Mouse (Mus musculus) lung, embryonic 16.5 days (tissue): ENCODE measurements around the gene 1700019D03Rik. TPM values are rescaled to one million over a fixed set of nuclear protein-coding genes. Genes with fewer than 3 reads are reported as not detected.

ENCODE experiments used
- ATAC-seq: fragments of 200-750 bp; cut with Nextera tagmentation; 2 replicates; pipeline ENCODE4 v1.8.0; 2017; ENCODE audit warnings: low read depth, mild to moderate bottlenecking, moderate library complexity
- H3K27ac ChIP-seq: fragments of 300-500 bp; sonication (generic); 2 replicates; pipeline ENCODE4 v1.5.1; 2014; ENCODE audit warnings: mild to moderate bottlenecking, control low read depth, low read length
- H3K27me3 ChIP-seq: fragments of 300-500 bp; sonication (generic); 2 replicates; pipeline ENCODE4 v1.6.1; 2014; ENCODE audit warnings: low read depth, low read length, mixed read lengths; ENCODE audit not compliant: control insufficient read depth, insufficient read depth
- H3K36me3 ChIP-seq: fragments of 300-500 bp; sonication (generic); 2 replicates; pipeline ENCODE4 v1.6.1; 2014; ENCODE audit warnings: low read length; ENCODE audit not compliant: control insufficient read depth, insufficient read depth
- H3K4me1 ChIP-seq: fragments of 300-500 bp; sonication (generic); replicated peaks from 2 replicates; pipeline ENCODE4 v1.6.1; 2014; ENCODE audit warnings: low read length, mixed read lengths; ENCODE audit not compliant: control insufficient read depth, insufficient read depth
- H3K4me2 ChIP-seq: fragments of 300-500 bp; sonication (generic); 2 replicates; pipeline ENCODE4 v1.6.1; 2014; ENCODE audit warnings: low read depth, low read length, control low read depth
- H3K4me3 ChIP-seq: fragments of 300-500 bp; sonication (generic); 2 replicates; pipeline ENCODE4 v1.5.1; 2014; ENCODE audit warnings: mild to moderate bottlenecking, low read length, control low read depth
- H3K9ac ChIP-seq: fragments of 300-500 bp; sonication (generic); 2 replicates; pipeline ENCODE4 v1.6.1; 2014; ENCODE audit warnings: low read length, control low read depth
- H3K9me3 ChIP-seq: fragments of 300-500 bp; sonication (generic); 2 replicates; pipeline ENCODE4 v1.6.1; 2016; ENCODE audit warnings: low read length; ENCODE audit not compliant: control insufficient read depth
- WGBS: fragments of 180-500 bp; shearing (Covaris S2); extraction: QIAGEN DNeasy Blood & Tissue Kit; methylation state at CpG from one replicate; pipeline ENCODE4 v1.1.7; 2014; 5-methylcytosine and 5-hydroxymethylcytosine counted together
- polyA plus RNA-seq: library from polyadenylated mRNA; unstranded; fragments of >200 nt; fragmentation: Nextera tagmentation; extraction: Ambion mirVana; gene quantifications from 2 replicates; pipeline ENCODE4 v1.2.1, GENCODE M21; 2015

Gene 1700019D03Rik
- polyA plus RNA-seq, 1 experiment from 2014 or later = 2.5 TPM

DNA sequence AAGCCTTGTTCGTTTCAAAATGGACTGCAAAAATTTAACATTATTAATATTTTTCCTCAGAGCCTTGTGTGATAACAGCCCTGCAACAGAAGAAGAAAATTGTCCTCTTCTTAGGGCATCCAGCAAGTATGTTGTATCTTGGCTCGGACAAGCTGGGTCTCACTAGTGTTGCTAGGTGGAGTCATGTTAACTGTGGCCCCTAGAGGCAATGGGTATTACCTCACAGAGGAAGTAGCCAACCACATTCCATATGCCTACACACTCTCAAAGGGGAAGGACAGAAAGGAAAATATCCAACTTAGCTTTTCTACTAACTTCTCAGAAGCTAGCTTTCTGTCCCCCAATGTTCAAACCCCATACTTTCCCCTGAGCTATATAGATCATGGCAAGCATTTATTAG lies 56.9 kb downstream of the 1700019D03Rik start:
- H3K4me1 ChIP-seq = no peaks in the 10 kb centered on the region
- H3K9ac ChIP-seq = no peak overlapping the region
- H3K27me3 ChIP-seq = no peaks in the 10 kb centered on the region
- no peak for ATAC-seq
- WGBS = 81% methylated on average over 2 of the region's 2 CpGs
- no peak overlapping the region for H3K4me3 ChIP-seq
- H3K27ac ChIP-seq = no peak overlapping the region
- no peaks in the 10 kb centered on the region for H3K9me3 ChIP-seq
- H3K4me2 ChIP-seq = no peak overlapping the region
- H3K36me3 ChIP-seq = no peaks in the 10 kb centered on the region

GRCm38 (mm10) chr1:52960191-52960590 lies 59.8 kb downstream of the 1700019D03Rik start:
- no peak for ATAC-seq
- no peaks in the 10 kb centered on the region for H3K4me1 ChIP-seq
- 40% methylated on average over 6 of the region's 6 CpGs for WGBS
- no peaks in the 10 kb centered on the region for H3K9me3 ChIP-seq
- no peak overlapping the region for H3K4me2 ChIP-seq
- no peaks in the 10 kb centered on the region for H3K36me3 ChIP-seq
- no peak overlapping the region for H3K9ac ChIP-seq
- no peak overlapping the region for H3K27ac ChIP-seq
- H3K4me3 ChIP-seq = no peak overlapping the region
- no peaks in the 10 kb centered on the region for H3K27me3 ChIP-seq

GRCm38 (mm10) chr1:52956746-52957145 lies 63.2 kb downstream of the 1700019D03Rik start:
- Histone ChIP-seq H3K4me3 (no peak overlapping the region), H3K36me3 (no peaks in the 10 kb centered on the region), H3K27me3 (no peaks in the 10 kb centered on the region), H3K9ac (no peak overlapping the region), H3K9me3 (no peaks in the 10 kb centered on the region), H3K4me2 (no peak overlapping the region), H3K4me1 (peaks cover 8% of the 10 kb centered on the region), H3K27ac (no peak overlapping the region)
- WGBS = 66% methylated on average over 4 of the region's 4 CpGs
- no peak for ATAC-seq

DNA sequence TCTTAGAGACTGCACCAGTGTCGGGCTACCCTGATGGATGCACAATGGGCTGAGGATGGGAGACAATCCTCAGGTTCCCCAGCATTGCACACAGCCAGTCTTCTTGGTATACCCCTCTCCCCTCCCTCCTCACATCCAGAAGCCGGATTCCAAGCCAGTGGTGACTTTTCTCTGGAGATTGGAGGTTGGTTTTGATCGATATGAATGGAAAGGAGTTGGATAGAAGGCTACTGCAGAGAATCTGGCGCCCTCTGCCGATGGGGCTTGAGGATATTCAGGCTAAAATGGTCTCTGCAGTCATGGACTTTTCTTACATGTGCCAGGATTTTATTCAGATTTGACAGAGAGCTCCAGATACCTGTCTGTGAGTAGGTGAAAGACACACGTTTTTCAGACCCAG lies 64.9 kb downstream of the 1700019D03Rik start:
- Histone ChIP-seq H3K36me3 (no peaks in the 10 kb centered on the region), H3K4me2 (no peak overlapping the region), H3K27me3 (no peaks in the 10 kb centered on the region), H3K9me3 (no peaks in the 10 kb centered on the region), H3K9ac (no peak overlapping the region), H3K4me3 (no peak overlapping the region), H3K4me1 (peaks cover 8% of the 10 kb centered on the region), H3K27ac (no peak overlapping the region)
- no peak for ATAC-seq
- 35% methylated on average over 6 of the region's 6 CpGs for WGBS

GRCm38 (mm10) chr1:52954456-52954855 lies 65.5 kb downstream of the 1700019D03Rik start:
- WGBS = 81% methylated on average over 2 of the region's 2 CpGs
- H3K4me2 ChIP-seq = no peak overlapping the region
- peaks cover 8% of the 10 kb centered on the region for H3K4me1 ChIP-seq
- no peak overlapping the region for H3K27ac ChIP-seq
- no peak overlapping the region for H3K4me3 ChIP-seq
- H3K9me3 ChIP-seq = no peaks in the 10 kb centered on the region
- H3K9ac ChIP-seq = no peak overlapping the region
- H3K27me3 ChIP-seq = no peaks in the 10 kb centered on the region
- no peak for ATAC-seq
- H3K36me3 ChIP-seq = no peaks in the 10 kb centered on the region

- WGBS = 26% methylated on average over 4 of the region's 4 CpGs
Observed at GRCm38 (mm10) chr1:52953548-52953947, 66.4 kb downstream of the 1700019D03Rik start.

GRCm38 (mm10) chr1:52952551-52953397 lies 67.2 kb downstream of the 1700019D03Rik start:
- peaks cover 8% of the 10 kb centered on the region for H3K4me1 ChIP-seq
- peak overlapping the region; percentile 98 for H3K4me2 ChIP-seq
- no peaks in the 10 kb centered on the region for H3K9me3 ChIP-seq
- H3K4me3 ChIP-seq = peak overlapping the region; percentile 64
- peak overlapping the region; percentile 62 for H3K9ac ChIP-seq
- peak; percentile 83 for ATAC-seq
- no peaks in the 10 kb centered on the region for H3K27me3 ChIP-seq
- WGBS = under 1% methylated on average over 45 of the region's 47 CpGs
- H3K36me3 ChIP-seq = no peaks in the 10 kb centered on the region
- no peak overlapping the region for H3K27ac ChIP-seq

More at GRCm38 (mm10) chr1:52953548-52953947, 66.4 kb downstream of the 1700019D03Rik start:
- ATAC-seq = no peak
- H3K4me1 ChIP-seq = peaks cover 8% of the 10 kb centered on the region
- no peaks in the 10 kb centered on the region for H3K9me3 ChIP-seq
- H3K4me3 ChIP-seq = no peak overlapping the region; the same call in 1 of the 2 replicates
- H3K27ac ChIP-seq = no peak overlapping the region
- H3K27me3 ChIP-seq = no peaks in the 10 kb centered on the region
- no peak overlapping the region for H3K9ac ChIP-seq
- H3K4me2 ChIP-seq = peak overlapping the region; percentile 98
- no peaks in the 10 kb centered on the region for H3K36me3 ChIP-seq

DNA sequence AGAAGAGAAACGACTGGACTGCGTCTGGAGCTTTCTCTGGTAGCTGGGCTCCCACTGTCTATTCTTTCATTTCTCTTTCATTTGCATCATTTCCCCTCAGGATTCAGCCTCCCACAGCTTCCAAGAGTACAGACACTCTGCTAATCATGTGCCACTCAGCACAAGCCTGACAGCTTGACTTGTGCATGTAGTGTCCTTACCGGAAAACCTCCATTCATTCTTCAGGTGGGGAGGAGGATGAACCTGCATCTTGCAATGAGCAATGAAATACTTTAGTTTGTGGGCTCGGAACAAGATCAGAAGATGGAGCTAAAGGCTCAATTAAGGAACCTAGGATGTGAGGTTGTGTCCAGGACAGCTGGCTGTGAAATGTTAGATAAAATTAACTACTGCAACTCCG lies 67.8 kb downstream of the 1700019D03Rik start:
- no peak for ATAC-seq
- no peaks in the 10 kb centered on the region for H3K9me3 ChIP-seq
- H3K4me1 ChIP-seq = peaks cover 8% of the 10 kb centered on the region
- WGBS = 9% methylated on average over 5 of the region's 5 CpGs
- no peaks in the 10 kb centered on the region for H3K27me3 ChIP-seq
- H3K36me3 ChIP-seq = no peaks in the 10 kb centered on the region
- H3K4me3 ChIP-seq = peak overlapping the region; percentile 64
- H3K9ac ChIP-seq = peak overlapping the region; percentile 62
- no peak overlapping the region for H3K27ac ChIP-seq
- H3K4me2 ChIP-seq = peak overlapping the region; percentile 98

DNA sequence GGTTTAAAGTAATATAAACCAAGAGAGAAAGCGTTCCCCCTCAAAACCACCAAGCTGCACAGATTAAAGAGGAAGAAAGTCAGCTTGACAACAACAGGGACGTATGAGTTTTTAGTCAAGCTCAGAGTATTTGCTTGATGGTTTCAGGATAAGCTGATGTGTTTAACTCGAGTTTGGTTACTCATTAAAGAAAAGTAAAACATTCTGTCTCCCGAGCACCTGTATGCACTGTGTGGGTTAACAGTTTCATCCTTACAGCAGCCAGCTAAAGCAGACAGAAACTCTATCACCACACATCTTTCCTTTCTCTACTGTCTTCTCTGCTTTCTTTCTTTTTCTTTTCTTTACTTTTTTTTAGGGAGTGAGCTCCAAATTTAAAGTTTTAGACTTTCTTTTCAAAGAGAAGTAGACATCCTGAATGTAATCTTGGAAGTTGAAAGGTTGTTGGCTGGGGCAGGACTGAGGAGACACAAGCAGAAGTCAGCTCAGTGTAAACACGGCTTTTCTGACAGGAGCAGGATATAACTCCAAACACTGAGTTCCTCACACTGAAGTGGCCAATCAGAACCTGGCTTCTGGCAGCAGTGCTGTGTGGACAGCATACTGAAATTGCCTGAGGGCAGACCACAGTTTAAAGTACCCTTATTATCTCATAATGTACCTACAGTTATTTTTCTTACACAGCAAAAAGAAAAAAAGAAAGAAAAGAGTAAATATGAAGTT lies 68.7 kb downstream of the 1700019D03Rik start:
- no peaks in the 10 kb centered on the region for H3K9me3 ChIP-seq
- no peak overlapping the region for H3K4me3 ChIP-seq
- no peaks in the 10 kb centered on the region for H3K36me3 ChIP-seq
- H3K4me2 ChIP-seq = no peak overlapping the region
- H3K9ac ChIP-seq = no peak overlapping the region
- H3K4me1 ChIP-seq = peaks cover 8% of the 10 kb centered on the region
- H3K27ac ChIP-seq = no peak overlapping the region
- no peaks in the 10 kb centered on the region for H3K27me3 ChIP-seq
- ATAC-seq = no peak
- WGBS = 26% methylated on average over 5 of the region's 5 CpGs
